ENCODE assay signal across 8 mouse cellular contexts in the genomic region with DNA sequence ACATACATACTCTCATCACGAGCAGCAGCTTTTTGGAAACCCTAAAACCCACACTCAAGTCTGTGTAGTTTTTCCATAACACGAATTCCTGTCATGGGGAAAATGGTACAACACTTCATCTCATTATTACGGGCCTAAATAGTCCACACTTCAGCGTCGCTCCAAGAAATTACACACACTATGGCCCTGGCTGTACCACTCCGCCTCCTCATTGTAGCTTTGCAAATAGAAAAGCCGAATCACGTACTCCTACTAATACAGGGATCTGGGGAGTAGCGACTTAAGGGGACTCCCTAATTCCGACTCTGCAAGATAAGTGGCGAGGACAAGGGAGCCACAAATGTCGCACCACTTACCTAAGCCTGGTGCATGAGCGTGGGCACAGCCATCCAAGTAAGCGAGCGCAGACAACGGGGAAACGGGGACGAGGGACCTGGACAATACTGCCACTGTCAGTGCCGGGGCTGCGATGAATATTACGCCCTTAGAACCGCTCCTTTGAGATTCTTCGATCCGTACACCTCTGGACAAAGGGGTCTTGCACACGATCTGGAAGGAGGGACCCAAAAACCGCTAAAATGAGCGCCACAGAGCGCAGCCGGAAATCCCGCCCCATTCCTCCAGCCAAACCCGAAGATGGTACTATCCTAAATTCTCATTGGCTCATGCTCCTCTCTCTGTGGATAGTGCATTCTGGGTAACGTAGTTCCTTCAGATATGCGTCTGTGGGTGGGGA. TPM values are rescaled to one million over a fixed set of nuclear protein-coding genes. Genes with fewer than 3 reads are reported as not detected.
DNase-seq lines count a peak whose midpoint lies in the region; ATAC-seq lines count a peak whose summit lies in the region.

A gene (minus strand): TSS at position 609 of the 736 bp plus-strand sequence.

- peak within 1 kb of the TSS; percentile 85 for H3K9ac ChIP-seq in heart, embryonic 13.5 days
- H3K9ac ChIP-seq in kidney, embryonic 16.5 days (replicated peaks; ENCODE audit: low read length): peak within 1 kb of the TSS; percentile 80
- peak within 1 kb of the TSS; percentile 62 for H3K9ac ChIP-seq in limb, embryonic 15.5 days
- peak within 1 kb of the TSS; percentile 74 for H3K9ac ChIP-seq in midbrain, embryonic 16.5 days (ENCODE audit: low read depth, low read length)

- no peaks in the 10 kb centered on the region for H3K27me3 ChIP-seq in heart, embryonic 13.5 days (replicated peaks)
- H3K27me3 ChIP-seq in kidney, embryonic 16.5 days (ENCODE audit: insufficient read depth, low read length): no peaks in the 10 kb centered on the region
- no peaks in the 10 kb centered on the region for H3K27me3 ChIP-seq in limb, embryonic 15.5 days
- no peaks in the 10 kb centered on the region for H3K27me3 ChIP-seq in midbrain, embryonic 16.5 days (ENCODE audit: control insufficient read depth, insufficient read depth, low read depth, low read length)

- peak; percentile 76 for DNase-seq in CD4-positive, CD25-positive, alpha-beta regulatory T cell, adult 2 months (ENCODE audit: low read depth, low spot score)
- peak; percentile 67 for DNase-seq in c-Kit-positive CD71-positive TER-119-negative erythroid progenitor cells, embryonic 14.5 days (ENCODE audit: low read depth)
- DNase-seq in fibroblast of lung, adult 2 months (ENCODE audit: low read depth): peak; percentile 49
- peak; percentile 41 to 47 for DNase-seq in spleen, postnatal 36 days (ENCODE audit: low spot score in 2 of 2)

- peaks cover 9% of the 10 kb centered on the region for H3K4me1 ChIP-seq in heart, embryonic 13.5 days
- peaks cover 14% of the 10 kb centered on the region for H3K4me1 ChIP-seq in kidney, embryonic 16.5 days (ENCODE audit: insufficient read depth, low read length)
- peaks cover 13% of the 10 kb centered on the region for H3K4me1 ChIP-seq in limb, embryonic 15.5 days
- peaks cover 23% of the 10 kb centered on the region for H3K4me1 ChIP-seq in midbrain, embryonic 16.5 days (ENCODE audit: control insufficient read depth, insufficient read depth, low read length)

- no peak within 1 kb of the TSS for H3K27ac ChIP-seq in heart, embryonic 13.5 days (replicated peaks)
- H3K27ac ChIP-seq in kidney, embryonic 16.5 days (ENCODE audit: low read length): peak within 1 kb of the TSS; percentile 12; the same call in 1 of the 2 replicates
- peak within 1 kb of the TSS; percentile 62; the same call in 1 of the 2 replicates for H3K27ac ChIP-seq in limb, embryonic 15.5 days
- H3K27ac ChIP-seq in midbrain, embryonic 16.5 days (ENCODE audit: low read length): peak within 1 kb of the TSS; percentile 80

- H3K4me2 ChIP-seq in heart, embryonic 13.5 days: peak within 1 kb of the TSS; percentile 75
- peak within 1 kb of the TSS; percentile 66 for H3K4me2 ChIP-seq in kidney, embryonic 16.5 days (replicated peaks; ENCODE audit: low read depth, low read length)
- peak within 1 kb of the TSS; percentile 54 for H3K4me2 ChIP-seq in limb, embryonic 15.5 days
- H3K4me2 ChIP-seq in midbrain, embryonic 16.5 days (ENCODE audit: low read length): peak within 1 kb of the TSS; percentile 78

- 2% methylated on average over 33 of the region's 33 CpGs for WGBS in heart, embryonic 13.5 days
- WGBS in kidney, embryonic 16.5 days: 2% methylated on average over 33 of the region's 33 CpGs
- 1% methylated on average over 33 of the region's 33 CpGs for WGBS in limb, embryonic 15.5 days
- WGBS in midbrain, embryonic 16.5 days: 2% methylated on average over 33 of the region's 33 CpGs

- peaks cover 32% of the 10 kb centered on the region for H3K36me3 ChIP-seq in heart, embryonic 13.5 days
- peaks cover 23% of the 10 kb centered on the region for H3K36me3 ChIP-seq in kidney, embryonic 16.5 days (ENCODE audit: insufficient read depth, low read length)
- H3K36me3 ChIP-seq in limb, embryonic 15.5 days: peaks cover 22% of the 10 kb centered on the region
- H3K36me3 ChIP-seq in midbrain, embryonic 16.5 days (ENCODE audit: control insufficient read depth, insufficient read depth, low read length): peaks cover 23% of the 10 kb centered on the region

- no peaks in the 10 kb centered on the region for H3K9me3 ChIP-seq in heart, embryonic 13.5 days
- H3K9me3 ChIP-seq in kidney, embryonic 16.5 days (ENCODE audit: low read length): no peaks in the 10 kb centered on the region
- H3K9me3 ChIP-seq in limb, embryonic 15.5 days: no peaks in the 10 kb centered on the region
- no peaks in the 10 kb centered on the region for H3K9me3 ChIP-seq in midbrain, embryonic 16.5 days (replicated peaks; ENCODE audit: control insufficient read depth, low read length, poor library complexity, severe bottlenecking)

- ATAC-seq in heart, embryonic 13.5 days (ENCODE audit: extremely low read depth, insufficient number of reproducible peaks, low FRiP score, low TSS enrichment): peak; percentile 87
- peak; percentile 99 for ATAC-seq in kidney, embryonic 16.5 days (ENCODE audit: low FRiP score, low TSS enrichment)
- peak; percentile 97 for ATAC-seq in limb, embryonic 15.5 days (ENCODE audit: insufficient number of reproducible peaks, low FRiP score, low TSS enrichment, low read depth)
- ATAC-seq in midbrain, embryonic 16.5 days: peak; percentile 99

- peak within 1 kb of the TSS; percentile 78 for H3K4me3 ChIP-seq in heart, embryonic 13.5 days
- peak within 1 kb of the TSS; percentile 84 for H3K4me3 ChIP-seq in kidney, embryonic 16.5 days (ENCODE audit: low read length)
- H3K4me3 ChIP-seq in limb, embryonic 15.5 days: peak within 1 kb of the TSS; percentile 60
- H3K4me3 ChIP-seq in midbrain, embryonic 16.5 days (ENCODE audit: low read depth, low read length): peak within 1 kb of the TSS; percentile 58

RNA-seq across cellular contexts. Expression of the gene that starts here (rescaled TPM):
- polyA plus RNA-seq in heart, embryonic 13.5 days (2015; fragmentation: Nextera tagmentation; extraction: Ambion mirVana): 6.3 and 6.5 TPM in 2 replicates
- polyA plus RNA-seq in kidney, embryonic 16.5 days (2015; fragmentation: Nextera tagmentation; extraction: Ambion mirVana): 12.3 and 12.6 TPM in 2 replicates
- 8.9 and 10.9 TPM in 2 replicates for polyA plus RNA-seq in limb, embryonic 15.5 days (2015; fragmentation: Nextera tagmentation; extraction: Ambion mirVana)
- polyA plus RNA-seq in midbrain, embryonic 16.5 days (2015; fragmentation: Nextera tagmentation; extraction: Ambion mirVana): 45.3 and 55.5 TPM in 2 replicates
